Mouse (Mus musculus) hindbrain, postnatal 0 days (tissue): ENCODE data around the gene Unc5cl. TPM values are rescaled to one million over a fixed set of nuclear protein-coding genes. Genes with fewer than 3 reads are reported as not detected.
"Not testable (repeated sequence)": the region's sequence is repeated elsewhere in the genome, so short reads cannot be mapped to it uniquely, and the experiment has no call there.

Experiments
- ATAC-seq: fragments of 200-750 bp; cut with Nextera tagmentation; 2 replicates; pipeline ENCODE4 v1.8.0; 2017; ENCODE audit warnings: mild to moderate bottlenecking, moderate TSS enrichment, moderate library complexity
- DNase-seq: peaks from one replicate; pipeline ENCODE4 v3.0.0-alpha.2; 2015; ENCODE audit warnings: low spot score
- H3K27ac ChIP-seq: fragments of 300-500 bp; sonication (generic); 2 replicates; pipeline ENCODE4 v1.5.1; 2014; ENCODE audit warnings: mild to moderate bottlenecking
- H3K27me3 ChIP-seq: fragments of 300-500 bp; sonication (generic); 2 replicates; pipeline ENCODE4 v1.6.1; 2014; ENCODE audit warnings: low read length, mixed read lengths; ENCODE audit not compliant: insufficient read depth
- H3K36me3 ChIP-seq: fragments of 300-500 bp; sonication (generic); 2 replicates; pipeline ENCODE4 v1.6.1; 2014; ENCODE audit warnings: low read length, mixed read lengths; ENCODE audit not compliant: insufficient read depth
- H3K4me1 ChIP-seq: fragments of 300-500 bp; sonication (generic); 2 replicates; pipeline ENCODE4 v1.6.1; 2014; ENCODE audit warnings: antibody characterized with exemption, low read length, mixed read lengths; ENCODE audit not compliant: insufficient read depth
- H3K4me2 ChIP-seq: fragments of 300-500 bp; sonication (generic); 2 replicates; pipeline ENCODE4 v1.6.1; 2014; ENCODE audit warnings: low read depth, mild to moderate bottlenecking, low read length, moderate library complexity, mixed read lengths
- H3K4me3 ChIP-seq: fragments of 300-500 bp; sonication (generic); 2 replicates; pipeline ENCODE4 v1.5.1; 2014; ENCODE audit warnings: low read length
- H3K9ac ChIP-seq: fragments of 300-500 bp; sonication (generic); replicated peaks from 2 replicates; pipeline ENCODE4 v1.6.1; 2014; ENCODE audit warnings: mild to moderate bottlenecking, low read length, moderate library complexity, mixed read lengths
- H3K9me3 ChIP-seq: fragments of 300-500 bp; sonication (generic); 2 replicates; pipeline ENCODE4 v1.6.1; 2016; ENCODE audit warnings: low read length, mixed read lengths
- CTCF ChIP-seq: IDR thresholded peaks from 2 replicates; pipeline ENCODE4 v1.5.1; 2016; ENCODE audit warnings: antibody characterized with exemption, control low read depth, low read depth
- WGBS: fragments of 180-500 bp; shearing (Covaris S2); extraction: QIAGEN DNeasy Blood & Tissue Kit; methylation state at CpG from one replicate; pipeline ENCODE4 v1.1.7; 2014; 5-methylcytosine and 5-hydroxymethylcytosine counted together
- polyA plus RNA-seq: library from polyadenylated mRNA; unstranded; fragments of >200 nt; fragmentation: Nextera tagmentation; extraction: Ambion mirVana; gene quantifications from 2 replicates; pipeline ENCODE4 v1.2.1, GENCODE M21; 2015
- total RNA-seq: library from RNA; depleted of rRNA; stranded (reverse); fragments of >200 nt; gene quantifications from 2 replicates; pipeline ENCODE4 v1.2.3, GENCODE M21; 2014

The Unc5cl gene
- total and polyA plus RNA-seq, 2 experiments from 2014 or later: 0.13 to 0.26 TPM

GRCm38 (mm10) chr17:48467395-48468231 lies 12.9 kb downstream of the Unc5cl start:
- no peaks in the 10 kb centered on the region for H3K9me3 ChIP-seq
- H3K4me2 ChIP-seq: peak overlapping the region; percentile 23; the same call in 1 of the 2 replicates
- peak; percentile 98 for TF ChIP-seq CTCF
- DNase-seq (peak; percentile 89), ATAC-seq (peak; percentile 87)
- 7% methylated on average over 22 of the region's 22 CpGs for WGBS
- H3K4me3 ChIP-seq: no peak overlapping the region
- H3K27me3 ChIP-seq: no peaks in the 10 kb centered on the region
- H3K9ac ChIP-seq: no peak overlapping the region
- H3K27ac ChIP-seq: no peak overlapping the region
- H3K4me1 ChIP-seq: no peaks in the 10 kb centered on the region
- no peaks in the 10 kb centered on the region for H3K36me3 ChIP-seq

GRCm38 (mm10) chr17:48474282-48474681 lies 19.6 kb downstream of the Unc5cl start:
- ATAC-seq, DNase-seq, H3K27me3 ChIP-seq, H3K4me3 ChIP-seq, H3K9me3 ChIP-seq, H3K4me1 ChIP-seq, H3K27ac ChIP-seq, H3K36me3 ChIP-seq, H3K4me2 ChIP-seq, H3K9ac ChIP-seq: not testable (repeated sequence)
- WGBS: 73% methylated on average over 6 of the region's 6 CpGs

- no peaks in the 10 kb centered on the region for H3K36me3 ChIP-seq
- ATAC-seq: no peak
- DNase-seq: no peak
- no peak for TF ChIP-seq CTCF
- no peaks in the 10 kb centered on the region for H3K4me1 ChIP-seq
- H3K27me3 ChIP-seq: no peaks in the 10 kb centered on the region
- H3K27ac ChIP-seq: no peak overlapping the region
- no peak overlapping the region for H3K9ac ChIP-seq
- no peaks in the 10 kb centered on the region for H3K9me3 ChIP-seq
- H3K4me3 ChIP-seq: no peak overlapping the region
- WGBS: 79% methylated on average over 8 of the region's 8 CpGs
- no peak overlapping the region for H3K4me2 ChIP-seq
These were observed 20.7 kb downstream of the Unc5cl start for GRCm38 (mm10) chr17:48475444-48475843.

GRCm38 (mm10) chr17:48479952-48480351 lies 25.3 kb downstream of the Unc5cl start:
- Histone ChIP-seq H3K27ac (no peak overlapping the region), H3K4me3 (no peak overlapping the region), H3K36me3 (no peaks in the 10 kb centered on the region), H3K9me3 (no peaks in the 10 kb centered on the region), H3K4me2 (no peak overlapping the region), H3K9ac (no peak overlapping the region), H3K4me1 (no peaks in the 10 kb centered on the region), H3K27me3 (no peaks in the 10 kb centered on the region)
- DNase-seq: no peak
- no peak for ATAC-seq
- WGBS: 78% methylated on average over 10 of the region's 10 CpGs
- TF ChIP-seq CTCF: no peak

GRCm38 (mm10) chr17:48483764-48484163 lies 29.1 kb downstream of the Unc5cl start:
- WGBS: 84% methylated on average over 5 of the region's 5 CpGs
- H3K27ac ChIP-seq: no peak overlapping the region
- H3K9me3 ChIP-seq: no peaks in the 10 kb centered on the region
- no peak overlapping the region for H3K9ac ChIP-seq
- no peak overlapping the region for H3K4me3 ChIP-seq
- H3K36me3 ChIP-seq: no peaks in the 10 kb centered on the region
- DNase-seq: no peak
- no peak for ATAC-seq
- no peak for TF ChIP-seq CTCF
- no peaks in the 10 kb centered on the region for H3K27me3 ChIP-seq
- no peaks in the 10 kb centered on the region for H3K4me1 ChIP-seq
- H3K4me2 ChIP-seq: no peak overlapping the region

- ATAC-seq (no peak), DNase-seq (no peak)
- 95% methylated on average over 5 of the region's 5 CpGs for WGBS
- TF ChIP-seq CTCF: no peak
- Histone ChIP-seq H3K36me3 (no peaks in the 10 kb centered on the region), H3K27me3 (no peaks in the 10 kb centered on the region), H3K4me1 (no peaks in the 10 kb centered on the region), H3K4me3 (no peak overlapping the region), H3K27ac (no peak overlapping the region), H3K9me3 (no peaks in the 10 kb centered on the region), H3K4me2 (no peak overlapping the region), H3K9ac (no peak overlapping the region)
These were observed 29.5 kb downstream of the Unc5cl start for GRCm38 (mm10) chr17:48484191-48484590.

- Histone ChIP-seq H3K9me3 (no peaks in the 10 kb centered on the region), H3K9ac (no peak overlapping the region), H3K27me3 (no peaks in the 10 kb centered on the region), H3K36me3 (no peaks in the 10 kb centered on the region), H3K4me3 (no peak overlapping the region), H3K4me2 (no peak overlapping the region), H3K27ac (no peak overlapping the region), H3K4me1 (no peaks in the 10 kb centered on the region)
- TF ChIP-seq CTCF: no peak
- DNase-seq (no peak), ATAC-seq (no peak)
- WGBS: 82% methylated on average over 3 of the region's 3 CpGs
These were observed 34.8 kb downstream of the Unc5cl start for GRCm38 (mm10) chr17:48489466-48489865.
